Mouse (Mus musculus) mesoderm, embryonic 11.5 days (tissue): ENCODE measurements around the gene Plin3.
A peak's percentile ranks its signal among the peaks of the same experiment; 100 is the strongest.

Experiments used
- DNase-seq: peaks from one replicate; pipeline ENCODE4 v3.0.0-alpha.2; 2012; ENCODE audit warnings: low read depth, low spot score

Gene Plin3

GRCm38 (mm10) chr17:56302363-56302996 lies 9.8 kb upstream of the Plin3 start:
- peak; percentile 47 for DNase-seq

GRCm38 (mm10) chr17:56300186-56300585 lies 7.5 kb upstream of the Plin3 start, which contains the start of gene Arrdc5:
Gene Arrdc5 (minus strand): TSS chr17:56300286.
- no peak for DNase-seq

DNA sequence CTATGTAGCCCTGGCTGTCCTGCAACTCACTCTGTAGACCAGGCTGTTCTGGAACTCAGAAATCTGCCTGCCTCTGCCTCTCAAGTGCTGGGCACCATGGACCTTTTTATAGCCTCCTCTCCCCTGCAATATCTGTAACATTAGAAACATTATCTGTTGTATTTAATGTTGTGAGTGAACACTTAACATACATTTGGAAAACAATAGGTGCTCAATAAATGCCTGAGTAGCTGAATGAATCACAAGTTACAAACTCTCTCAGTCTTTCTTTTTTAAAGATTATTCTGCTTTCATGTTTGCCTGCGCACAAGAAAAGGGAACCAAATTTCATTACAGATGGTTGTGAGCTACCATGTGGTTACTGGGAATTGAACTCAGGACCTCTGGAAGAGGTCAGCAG lies 5.6 kb upstream of the Plin3 start:
- DNase-seq, result no peak

- DNase-seq, result no peak
Measured at GRCm38 (mm10) chr17:56296201-56296600, 3.5 kb upstream of the Plin3 start.

- DNase-seq, result no peak
Measured at GRCm38 (mm10) chr17:56294241-56294640, 1.6 kb upstream of the Plin3 start.

GRCm38 (mm10) chr17:56293291-56293690 lies 618 bp upstream of the Plin3 start:
- DNase-seq, result no peak

GRCm38 (mm10) chr17:56291826-56292475 lies 722 bp downstream of the Plin3 start:
- no peak for DNase-seq

DNA sequence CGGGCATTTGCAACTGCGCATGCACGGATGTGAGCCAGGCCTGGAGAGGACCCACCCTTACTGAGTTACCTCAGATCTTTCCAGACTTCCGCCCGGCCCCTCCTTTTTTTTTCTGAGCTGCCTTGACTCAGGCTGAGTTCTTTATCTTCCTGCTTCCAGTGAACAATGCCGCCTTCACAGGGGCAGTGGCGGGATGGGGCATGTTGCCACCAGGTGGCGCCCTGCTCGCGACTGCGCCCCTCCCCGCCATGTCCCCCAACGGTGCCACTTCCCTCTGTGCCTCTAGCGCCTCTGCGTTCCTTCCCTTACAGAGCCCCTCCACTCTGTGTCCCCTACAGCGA lies 1.5 kb downstream of the Plin3 start:
- peak; percentile 92 for DNase-seq

DNA sequence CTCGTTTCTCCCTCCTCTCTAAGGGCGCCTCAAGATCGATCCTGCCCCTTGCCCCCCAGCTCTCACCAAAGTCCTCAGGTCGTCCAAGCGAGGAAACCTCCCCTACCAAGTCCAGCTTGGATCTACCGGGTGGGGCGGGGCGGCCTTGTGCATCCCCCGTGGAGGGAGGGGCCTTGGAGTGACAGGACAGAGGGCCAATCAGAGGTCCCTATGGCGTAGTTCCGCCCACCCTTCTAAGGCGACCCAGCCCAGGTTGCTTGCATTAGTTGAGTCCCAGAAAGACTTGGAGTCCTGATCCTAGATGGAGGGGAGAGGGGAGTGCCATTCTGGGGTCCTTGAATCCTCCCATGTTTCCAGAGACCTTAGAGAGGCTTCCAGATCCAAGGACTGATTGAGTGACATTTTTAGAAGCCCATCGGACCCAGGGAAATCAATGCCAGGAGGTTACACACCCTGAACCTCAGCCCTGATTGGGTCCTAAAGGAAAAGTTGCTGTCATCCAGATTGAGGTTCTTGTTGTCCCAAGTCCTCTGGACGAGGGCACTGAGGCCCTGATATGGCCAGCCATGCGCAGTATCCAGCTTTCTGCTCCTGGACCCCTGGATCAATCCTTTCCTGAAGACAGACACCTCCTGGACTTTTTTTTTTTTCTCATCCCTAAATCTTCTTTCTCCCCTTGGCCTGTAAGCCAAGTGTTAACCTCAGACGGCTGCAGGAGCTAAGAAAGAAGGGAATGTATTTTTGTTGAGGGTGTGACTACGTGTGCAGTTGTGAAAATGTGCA lies 2.1 kb downstream of the Plin3 start:
- DNase-seq, result peak; percentile 92

GRCm38 (mm10) chr17:56289371-56290331 lies 3.0 kb downstream of the Plin3 start:
- DNase-seq, result peak; percentile 70

DNA sequence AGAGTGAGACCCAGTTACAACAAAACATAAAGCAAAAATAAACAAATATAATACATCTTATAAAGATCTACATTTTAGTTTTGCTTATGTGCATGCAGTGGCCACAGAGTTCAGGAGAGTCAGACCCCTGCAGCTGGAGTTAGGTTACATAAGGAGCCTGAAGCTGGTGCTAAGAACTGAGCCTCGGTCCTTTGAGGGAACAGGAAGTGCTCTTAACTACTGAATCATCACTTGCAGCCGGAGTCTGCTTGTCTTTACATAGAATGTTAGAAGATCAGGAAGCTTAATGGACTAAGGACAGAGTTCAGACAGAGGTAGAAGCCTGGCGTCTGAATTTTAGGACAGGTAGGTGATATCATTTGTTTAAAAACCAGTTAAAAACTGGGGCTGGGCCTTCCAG lies 3.8 kb downstream of the Plin3 start:
- no peak for DNase-seq

GRCm38 (mm10) chr17:56287830-56288229 lies 4.8 kb downstream of the Plin3 start:
- no peak for DNase-seq

DNA sequence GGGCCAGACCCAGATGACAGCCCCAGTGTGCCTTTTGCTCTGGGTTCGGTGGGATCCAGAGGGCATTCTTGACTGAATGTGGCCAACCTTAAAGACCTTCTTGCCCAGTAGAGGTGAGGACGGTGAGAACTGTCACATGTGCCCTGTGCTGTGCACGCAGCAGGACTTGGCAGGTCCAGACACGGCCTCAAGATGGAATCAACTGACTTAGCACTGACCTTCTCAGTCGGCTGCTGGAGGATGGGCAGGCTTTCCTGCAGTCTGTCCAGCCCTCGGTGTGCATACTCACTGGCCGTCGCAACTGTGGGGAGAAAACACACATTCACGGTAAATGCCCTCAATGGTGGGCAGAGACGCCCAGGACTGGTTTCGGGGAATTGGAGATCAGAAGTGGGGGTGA lies 6.7 kb downstream of the Plin3 start:
- no peak for DNase-seq

GRCm38 (mm10) chr17:56283316-56283715 lies 9.4 kb downstream of the Plin3 start:
- no peak for DNase-seq

DNA sequence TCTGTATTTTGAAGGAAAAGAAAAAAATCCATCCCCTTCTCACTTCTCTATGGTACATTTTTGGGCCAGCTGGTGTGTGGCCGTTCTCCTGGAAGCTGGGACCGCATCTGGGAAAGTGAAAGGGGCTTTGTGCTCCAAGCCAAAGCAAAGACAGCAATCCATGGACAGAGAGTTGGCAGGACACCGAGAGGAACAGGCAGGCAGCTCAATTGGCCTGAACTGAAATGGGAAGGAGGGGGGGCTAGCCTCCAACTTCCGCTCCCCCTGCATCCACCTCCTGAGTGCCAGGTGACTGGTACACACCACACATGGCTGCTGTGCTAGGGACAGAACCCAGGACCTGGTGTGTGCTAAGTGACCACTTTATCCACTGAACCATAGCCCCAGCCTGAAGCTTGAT lies 9.9 kb downstream of the Plin3 start:
- no peak for DNase-seq

- DNase-seq, result no peak
Measured at GRCm38 (mm10) chr17:56281193-56281592, 11.5 kb downstream of the Plin3 start.

DNA sequence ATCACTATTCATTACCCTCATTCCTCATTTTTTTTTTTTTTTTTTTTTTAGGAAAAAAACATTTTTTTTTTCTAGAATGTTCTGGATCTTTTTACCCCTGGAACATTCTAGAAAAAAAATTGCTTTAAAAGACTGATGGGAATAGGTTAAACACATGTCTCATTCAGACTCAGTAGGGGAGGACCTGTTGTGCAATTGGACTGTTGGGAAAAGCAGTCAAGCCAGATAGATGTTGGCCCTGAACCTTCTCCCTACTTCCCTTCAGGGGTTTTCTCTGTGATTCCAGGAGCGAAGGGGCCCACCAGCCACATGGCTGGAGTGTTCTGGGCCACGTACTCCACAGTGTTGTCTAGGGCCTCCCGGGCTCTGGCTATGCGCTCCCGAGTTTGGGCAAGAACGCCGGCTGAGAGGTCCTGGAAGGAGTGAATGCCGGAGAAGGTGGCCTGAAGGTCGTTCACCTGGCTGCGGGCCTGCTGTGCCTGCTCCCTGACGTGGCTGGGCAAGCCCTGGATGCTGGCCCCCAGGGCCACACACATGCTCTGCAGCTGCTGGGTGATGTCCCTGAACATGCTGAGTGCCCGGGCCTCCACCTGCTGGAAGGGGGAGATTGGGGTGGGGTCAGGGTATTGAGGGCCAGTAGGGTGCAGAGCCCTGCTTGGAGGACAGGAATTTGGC lies 13.1 kb downstream of the Plin3 start:
- no peak for DNase-seq

GRCm38 (mm10) chr17:56278340-56278739 lies 14.3 kb downstream of the Plin3 start:
- no peak for DNase-seq

DNA sequence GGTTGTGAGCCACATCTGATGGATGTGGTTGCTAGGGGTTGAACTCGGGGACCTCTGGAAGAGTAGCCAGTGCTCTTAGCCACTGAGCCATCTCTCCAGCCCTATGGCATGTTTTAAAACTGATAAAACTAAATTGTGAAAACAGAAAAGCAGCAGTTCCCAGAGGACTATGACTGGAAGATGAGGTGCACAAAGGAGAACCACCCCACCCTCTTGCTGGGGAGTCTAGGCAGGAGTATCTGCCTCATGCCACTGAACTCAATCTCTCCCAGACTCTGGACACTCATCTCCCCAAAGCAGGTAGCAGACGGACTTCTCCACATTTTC lies 15.1 kb downstream of the Plin3 start:
- DNase-seq, result no peak

- DNase-seq, result peak; percentile 99
Measured at GRCm38 (mm10) chr17:56276643-56277566, 15.8 kb downstream of the Plin3 start, which contains the start of gene Ticam1. Gene Ticam1 (minus strand): TSS chr17:56276786.
